Mouse (Mus musculus) kidney, adult 2 months (tissue): ENCODE measurements around the gene Dhx30. TPM values are rescaled to one million over a fixed set of nuclear protein-coding genes. Genes with fewer than 3 reads are reported as not detected.

ENCODE experiments used
- DNase-seq: peaks from one replicate; pipeline ENCODE4 v3.0.0; 2021
- H3K27ac ChIP-seq: fragments of 200-500 bp; 2 replicates; pipeline ENCODE4 v1.5.1; 2012; ENCODE audit warnings: low read depth, low read length, control low read depth, inconsistent platforms; ENCODE audit not compliant: insufficient read depth
- H3K27me3 ChIP-seq: fragments of 200-500 bp; replicated peaks from 2 replicates; pipeline ENCODE4 v1.6.1; 2012; ENCODE audit warnings: mild to moderate bottlenecking, moderate library complexity, low read length, inconsistent platforms; ENCODE audit not compliant: control insufficient read depth, insufficient read depth
- H3K36me3 ChIP-seq: fragments of 200-500 bp; 2 replicates; pipeline ENCODE4 v1.6.1; 2012; ENCODE audit warnings: mild to moderate bottlenecking, moderate library complexity, low read length, inconsistent platforms; ENCODE audit not compliant: control insufficient read depth, insufficient read depth
- H3K4me1 ChIP-seq: fragments of 200-500 bp; 2 replicates; pipeline ENCODE4 v1.6.1; 2011; ENCODE audit warnings: low read length; ENCODE audit not compliant: control insufficient read depth, insufficient read depth
- H3K4me3 ChIP-seq: fragments of 200-500 bp; 2 replicates; pipeline ENCODE4 v1.5.1; 2011; ENCODE audit warnings: mild to moderate bottlenecking, low read depth, low read length, control low read depth; ENCODE audit not compliant: insufficient read depth
- CTCF ChIP-seq: fragments of 200-500 bp; conservative IDR thresholded peaks from 2 replicates; pipeline ENCODE4 v1.5.1; 2011; ENCODE audit warnings: low read depth, mild to moderate bottlenecking, control low read depth, low read length, moderate library complexity, mixed read lengths; ENCODE audit not compliant: insufficient read depth, insufficient read length
- POLR2A ChIP-seq: fragments of 200-500 bp; IDR thresholded peaks from one replicate; pipeline ENCODE4 v1.6.1; 2011; ENCODE audit warnings: low read depth, low read length, control low read depth
- WGBS: fragments of 180-500 bp; shearing (Covaris S2); methylation state at CpG from one replicate; pipeline ENCODE4 v1.1.7; 2018; 5-methylcytosine and 5-hydroxymethylcytosine counted together
- polyA plus RNA-seq: library from polyadenylated mRNA; depleted of rRNA; stranded (reverse); fragments of >200 nt; gene quantifications from 2 replicates; pipeline ENCODE4 v1.2.3, GENCODE M21; 2012

Gene Dhx30
- polyA plus RNA-seq, 1 experiment, result 87.6 TPM

GRCm38 (mm10) chr9:110121424-110121823 lies 3.8 kb upstream of the Dhx30 start:
- Histone ChIP-seq H3K4me3 (no peak overlapping the region), H3K36me3 (no peaks in the 10 kb centered on the region), H3K27me3 (no peaks in the 10 kb centered on the region), H3K27ac (no peak overlapping the region), H3K4me1 (peaks cover 6% of the 10 kb centered on the region; the same call in 1 of the 2 replicates)
- TF ChIP-seq POLR2A, result no peak
- no peak for TF ChIP-seq CTCF
- WGBS, result 66% methylated on average over 4 of the region's 4 CpGs
- no peak for DNase-seq

- no peak for TF ChIP-seq CTCF
- no peak for TF ChIP-seq POLR2A
- Histone ChIP-seq H3K4me1 (peaks cover 7% of the 10 kb centered on the region; the same call in 1 of the 2 replicates), H3K27me3 (no peaks in the 10 kb centered on the region), H3K27ac (no peak overlapping the region), H3K36me3 (no peaks in the 10 kb centered on the region), H3K4me3 (peak overlapping the region; percentile 100)
- no peak for DNase-seq
- 33% methylated on average over 1 of the region's 1 CpGs for WGBS
Observed at GRCm38 (mm10) chr9:110118249-110118648, 619 bp upstream of the Dhx30 start.

GRCm38 (mm10) chr9:110116977-110117778 lies 452 bp downstream of the Dhx30 start, which contains the start of gene Smarcc1:
Smarcc1 (plus strand) TSS chr9:110117708.
- Histone ChIP-seq H3K36me3 (peaks cover 2% of the 10 kb centered on the region), H3K27me3 (no peaks in the 10 kb centered on the region), H3K4me3 (peak within 1 kb of the TSS; percentile 100), H3K4me1 (peaks cover 7% of the 10 kb centered on the region; the same call in 1 of the 2 replicates), H3K27ac (peak within 1 kb of the TSS; percentile 99)
- TF ChIP-seq CTCF (no peak), POLR2A (peak; percentile 60)
- WGBS, result under 1% methylated on average over 79 of the region's 79 CpGs
- peak; percentile 94 for DNase-seq

GRCm38 (mm10) chr9:110116353-110116976 lies 1.2 kb downstream of the Dhx30 start:
- Histone ChIP-seq H3K4me3 (peak overlapping the region; percentile 100), H3K27me3 (no peaks in the 10 kb centered on the region), H3K4me1 (peaks cover 7% of the 10 kb centered on the region; the same call in 1 of the 2 replicates), H3K27ac (peak overlapping the region; percentile 84), H3K36me3 (peaks cover 5% of the 10 kb centered on the region)
- no peak for DNase-seq
- WGBS, result 5% methylated on average over 10 of the region's 10 CpGs
- no peak for TF ChIP-seq POLR2A
- TF ChIP-seq CTCF, result no peak

GRCm38 (mm10) chr9:110100627-110101600 lies 16.7 kb downstream of the Dhx30 start:
- TF ChIP-seq POLR2A (no peak), CTCF (peak; percentile 93)
- Histone ChIP-seq H3K4me1 (no peaks in the 10 kb centered on the region), H3K27me3 (no peaks in the 10 kb centered on the region), H3K4me3 (peak overlapping the region; percentile 84), H3K36me3 (no peaks in the 10 kb centered on the region; the same call in 1 of the 2 replicates), H3K27ac (no peak overlapping the region)
- WGBS, result 2% methylated on average over 41 of the region's 41 CpGs
- peak; percentile 95 for DNase-seq

GRCm38 (mm10) chr9:110097791-110098190 lies 19.8 kb downstream of the Dhx30 start:
- DNase-seq, result no peak
- Histone ChIP-seq H3K4me3 (no peak overlapping the region), H3K27ac (no peak overlapping the region), H3K27me3 (no peaks in the 10 kb centered on the region), H3K4me1 (no peaks in the 10 kb centered on the region), H3K36me3 (no peaks in the 10 kb centered on the region; the same call in 1 of the 2 replicates)
- 96% methylated on average over 3 of the region's 3 CpGs for WGBS
- no peak for TF ChIP-seq CTCF
- TF ChIP-seq POLR2A, result no peak

GRCm38 (mm10) chr9:110094761-110095160 lies 22.9 kb downstream of the Dhx30 start:
- no peak overlapping the region for H3K4me3 ChIP-seq
- WGBS, result 97% methylated on average over 4 of the region's 4 CpGs
- H3K36me3 ChIP-seq, result no peaks in the 10 kb centered on the region; the same call in none of the 2 replicates
- no peaks in the 10 kb centered on the region for H3K4me1 ChIP-seq
- no peak for TF ChIP-seq CTCF
- TF ChIP-seq POLR2A, result no peak
- H3K27me3 ChIP-seq, result no peaks in the 10 kb centered on the region
- no peak overlapping the region for H3K27ac ChIP-seq
- no peak for DNase-seq
